Mouse (Mus musculus): ENCODE measurements around the gene Hspa1l. TPM values are rescaled to one million over a fixed set of nuclear protein-coding genes. Genes with fewer than 3 reads are reported as not detected.
"Not testable (repeated sequence)": the region's sequence is repeated elsewhere in the genome, so short reads cannot be mapped to it uniquely, and the experiment has no call there.

Hspa1l gene
- total RNA-seq, 2 experiments from 2014 or later = 0.22 to 0.31 TPM

- no peak for DNase-seq (ENCODE audit: extremely low spot score in 1 of 2, low spot score in 1 of 2)
Observed at GRCm38 (mm10) chr17:34950514-34951455, 21.7 kb upstream of the Hspa1l start.

GRCm38 (mm10) chr17:34951636-34952377, 20.7 kb upstream of the Hspa1l start:
- no peak for DNase-seq (ENCODE audit: extremely low spot score in 1 of 2, low spot score in 1 of 2)

- DNase-seq (ENCODE audit: extremely low spot score in 1 of 2, low spot score in 1 of 2) = peak; percentile 75 to 81
Observed at GRCm38 (mm10) chr17:34952378-34953040, 20.0 kb upstream of the Hspa1l start.

GRCm38 (mm10) chr17:34953258-34953657, 19.2 kb upstream of the Hspa1l start:
- no peak for DNase-seq (ENCODE audit: extremely low spot score in 1 of 2, low spot score in 1 of 2)

GRCm38 (mm10) chr17:34953904-34954303, 18.6 kb upstream of the Hspa1l start:
- no peak for DNase-seq (ENCODE audit: extremely low spot score in 1 of 2, low spot score in 1 of 2)

- DNase-seq (ENCODE audit: extremely low spot score in 1 of 2, low spot score in 1 of 2) = no peak
Observed at GRCm38 (mm10) chr17:34954831-34955230, 17.7 kb upstream of the Hspa1l start.

GRCm38 (mm10) chr17:34955884-34956283, 16.6 kb upstream of the Hspa1l start:
- DNase-seq (ENCODE audit: extremely low spot score in 1 of 2, low spot score in 1 of 2) = no peak

- no peak for DNase-seq (ENCODE audit: extremely low spot score in 1 of 2, low spot score in 1 of 2)
Observed at GRCm38 (mm10) chr17:34956340-34956739, 16.2 kb upstream of the Hspa1l start.

- DNase-seq (ENCODE audit: extremely low spot score in 1 of 2, low spot score in 1 of 2) = not testable (repeated sequence)
Observed at GRCm38 (mm10) chr17:34957291-34957690, 15.2 kb upstream of the Hspa1l start.

GRCm38 (mm10) chr17:34957966-34958365, 14.5 kb upstream of the Hspa1l start:
- not testable (repeated sequence) for DNase-seq (ENCODE audit: extremely low spot score in 1 of 2, low spot score in 1 of 2)

GRCm38 (mm10) chr17:34958734-34959129, 13.8 kb upstream of the Hspa1l start:
- not testable (repeated sequence) for DNase-seq (ENCODE audit: extremely low spot score in 1 of 2, low spot score in 1 of 2)

- DNase-seq (ENCODE audit: extremely low spot score in 1 of 2, low spot score in 1 of 2) = peak; percentile 57 to 63
Observed at GRCm38 (mm10) chr17:34959130-34959778, 13.2 kb upstream of the Hspa1l start, which contains the start of gene Hspa1b. Hspa1b (minus strand) TSS chr17:34959238.

- no peak for DNase-seq (ENCODE audit: extremely low spot score in 1 of 2, low spot score in 1 of 2)
Observed at GRCm38 (mm10) chr17:34959881-34960515, 12.5 kb upstream of the Hspa1l start.

GRCm38 (mm10) chr17:34960702-34961493, 11.6 kb upstream of the Hspa1l start:
- DNase-seq (ENCODE audit: extremely low spot score in 1 of 2, low spot score in 1 of 2) = no peak

GRCm38 (mm10) chr17:34962125-34962524, 10.4 kb upstream of the Hspa1l start:
- DNase-seq (ENCODE audit: extremely low spot score in 1 of 2, low spot score in 1 of 2) = no peak

GRCm38 (mm10) chr17:34962841-34963240, 9.7 kb upstream of the Hspa1l start:
- no peak for DNase-seq (ENCODE audit: extremely low spot score in 1 of 2, low spot score in 1 of 2)

- no peak for DNase-seq (ENCODE audit: extremely low spot score in 1 of 2, low spot score in 1 of 2)
Observed at GRCm38 (mm10) chr17:34964640-34965049, 7.9 kb upstream of the Hspa1l start.

- no peak for DNase-seq (ENCODE audit: extremely low spot score in 1 of 2, low spot score in 1 of 2)
Observed at GRCm38 (mm10) chr17:34965627-34966026, 6.9 kb upstream of the Hspa1l start.

- not testable (repeated sequence) for DNase-seq (ENCODE audit: extremely low spot score in 1 of 2, low spot score in 1 of 2)
Observed at GRCm38 (mm10) chr17:34969822-34970221, 2.7 kb upstream of the Hspa1l start, which contains the start of gene Gm20481. Gm20481 (plus strand) TSS chr17:34969912.
